Mouse (Mus musculus): ENCODE results near the gene B230118H07Rik. TPM values are rescaled to one million over a fixed set of nuclear protein-coding genes. Genes with fewer than 3 reads are reported as not detected.
"Not testable (repeated sequence)": the region's sequence is repeated elsewhere in the genome, so short reads cannot be mapped to it uniquely, and the experiment has no call there.

Gene B230118H07Rik
- polyA plus RNA-seq, 1 experiment from 2014 or later, result 50.3 TPM

DNA sequence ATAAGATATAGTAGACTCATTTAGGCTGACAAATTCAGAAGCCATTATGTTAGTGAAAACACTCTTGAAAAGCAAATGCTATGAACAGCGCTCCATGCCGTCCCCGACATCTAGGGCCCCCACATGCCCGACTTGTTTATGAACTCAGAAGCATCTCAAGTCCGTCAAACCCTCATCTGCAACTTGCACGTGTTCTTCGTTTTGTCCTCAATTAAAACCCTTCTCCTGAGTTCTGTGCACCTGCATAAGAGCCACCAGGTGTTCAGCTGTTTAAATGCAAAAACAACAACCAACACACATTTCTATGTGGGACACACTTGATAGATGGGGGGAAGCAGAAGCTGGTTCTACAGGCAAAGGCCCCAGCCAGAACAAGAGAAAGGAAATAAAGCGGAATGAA is 97.0 kb downstream of the B230118H07Rik start:
- no peaks in the 10 kb centered on the region for H3K9me3 ChIP-seq (replicated peaks; ENCODE audit: control insufficient read depth, low read length)
- H3K4me2 ChIP-seq (ENCODE audit: low read depth, low read length), result no peak overlapping the region
- H3K27me3 ChIP-seq (ENCODE audit: control insufficient read depth, insufficient read depth, low read length), result no peaks in the 10 kb centered on the region
- no peak for ATAC-seq (ENCODE audit: insufficient read depth, low FRiP score)
- no peak overlapping the region for H3K9ac ChIP-seq (ENCODE audit: low read length)
- no peak overlapping the region for H3K4me3 ChIP-seq (replicated peaks; ENCODE audit: low read length)
- H3K27ac ChIP-seq (ENCODE audit: low read length), result no peak overlapping the region
- H3K4me1 ChIP-seq (ENCODE audit: control insufficient read depth, insufficient read depth, low read length), result no peaks in the 10 kb centered on the region
- no peaks in the 10 kb centered on the region for H3K36me3 ChIP-seq (ENCODE audit: control insufficient read depth, insufficient read depth, low read length)
- 83% methylated on average over 8 of the region's 8 CpGs for WGBS

DNA sequence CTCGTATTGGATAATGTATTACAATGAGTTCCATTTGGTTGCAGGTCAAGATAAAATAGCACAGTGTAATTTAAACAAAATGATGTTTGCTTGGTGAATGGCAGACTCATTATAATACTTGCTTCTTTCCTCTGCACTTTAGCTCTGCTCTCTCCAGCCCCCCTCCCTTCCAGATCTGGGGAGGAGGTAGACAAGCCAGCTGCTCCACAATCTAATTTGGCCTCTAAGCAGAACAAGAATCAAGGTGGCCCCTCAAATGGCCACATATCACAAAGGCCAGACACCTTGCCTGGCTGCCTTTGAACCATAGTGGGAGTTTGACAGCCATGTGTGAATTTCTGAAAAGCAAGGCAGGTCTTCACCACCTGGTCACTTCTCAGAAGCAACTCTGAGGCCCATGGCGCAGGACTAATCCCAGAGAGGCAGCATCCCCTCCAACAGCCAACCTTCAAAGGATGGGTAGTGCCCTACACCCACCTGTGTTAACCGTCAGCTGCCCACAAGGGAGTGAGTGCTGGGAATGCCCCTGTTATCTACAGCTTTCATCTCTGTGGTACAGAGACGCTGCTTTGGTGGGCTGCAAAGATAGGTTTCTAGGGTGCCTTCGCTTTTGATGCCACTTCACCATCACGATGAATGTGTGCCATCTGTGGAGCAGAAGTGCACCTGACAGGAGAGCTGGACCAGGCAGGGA is 98.2 kb downstream of the B230118H07Rik start:
- Histone ChIP-seq H3K36me3 (ENCODE audit: control insufficient read depth, insufficient read depth, low read length) (no peaks in the 10 kb centered on the region), H3K4me2 (ENCODE audit: low read depth, low read length) (no peak overlapping the region), H3K4me3 (replicated peaks; ENCODE audit: low read length) (no peak overlapping the region), H3K4me1 (ENCODE audit: control insufficient read depth, insufficient read depth, low read length) (no peaks in the 10 kb centered on the region), H3K9ac (ENCODE audit: low read length) (no peak overlapping the region), H3K27ac (ENCODE audit: low read length) (no peak overlapping the region), H3K9me3 (replicated peaks; ENCODE audit: control insufficient read depth, low read length) (no peaks in the 10 kb centered on the region), H3K27me3 (ENCODE audit: control insufficient read depth, insufficient read depth, low read length) (no peaks in the 10 kb centered on the region)
- 68% methylated on average over 6 of the region's 6 CpGs for WGBS
- ATAC-seq (ENCODE audit: insufficient read depth, low FRiP score), result no peak

GRCm38 (mm10) chr2:101550176-101550575 is 99.2 kb downstream of the B230118H07Rik start:
- Histone ChIP-seq H3K9me3 (replicated peaks; ENCODE audit: control insufficient read depth, low read length) (no peaks in the 10 kb centered on the region), H3K27me3 (ENCODE audit: control insufficient read depth, insufficient read depth, low read length) (no peaks in the 10 kb centered on the region), H3K9ac (ENCODE audit: low read length) (no peak overlapping the region), H3K4me1 (ENCODE audit: control insufficient read depth, insufficient read depth, low read length) (no peaks in the 10 kb centered on the region), H3K36me3 (ENCODE audit: control insufficient read depth, insufficient read depth, low read length) (no peaks in the 10 kb centered on the region), H3K27ac (ENCODE audit: low read length) (no peak overlapping the region), H3K4me2 (ENCODE audit: low read depth, low read length) (no peak overlapping the region), H3K4me3 (replicated peaks; ENCODE audit: low read length) (no peak overlapping the region)
- ATAC-seq (ENCODE audit: insufficient read depth, low FRiP score), result no peak
- 51% methylated on average over 2 of the region's 2 CpGs for WGBS

DNA sequence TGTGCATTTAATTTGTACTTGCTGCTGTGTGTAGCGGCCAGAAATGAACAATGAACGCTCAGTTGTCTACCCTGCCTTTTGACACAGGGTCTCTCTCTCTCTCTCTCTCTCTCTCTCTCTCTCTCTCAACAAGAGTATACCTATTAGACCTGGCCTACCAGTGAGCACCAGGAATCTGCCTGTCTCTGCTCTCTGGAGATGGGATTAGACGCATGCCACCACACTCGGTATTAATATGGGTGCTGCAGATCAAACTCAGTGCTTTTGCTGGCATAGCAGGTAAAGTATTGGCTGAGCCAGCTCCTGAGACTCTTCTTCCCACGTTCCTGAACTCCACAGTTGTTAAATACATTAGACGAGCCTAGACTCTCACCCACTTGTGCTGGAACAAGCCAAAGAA is 100.5 kb downstream of the B230118H07Rik start:
- H3K4me1 ChIP-seq (ENCODE audit: control insufficient read depth, insufficient read depth, low read length), result no peaks in the 10 kb centered on the region
- H3K4me3 ChIP-seq (replicated peaks; ENCODE audit: low read length), result no peak overlapping the region
- no peaks in the 10 kb centered on the region for H3K27me3 ChIP-seq (ENCODE audit: control insufficient read depth, insufficient read depth, low read length)
- H3K36me3 ChIP-seq (ENCODE audit: control insufficient read depth, insufficient read depth, low read length), result no peaks in the 10 kb centered on the region
- no peak overlapping the region for H3K27ac ChIP-seq (ENCODE audit: low read length)
- no peak for ATAC-seq (ENCODE audit: insufficient read depth, low FRiP score)
- H3K9me3 ChIP-seq (replicated peaks; ENCODE audit: control insufficient read depth, low read length), result no peaks in the 10 kb centered on the region
- H3K9ac ChIP-seq (ENCODE audit: low read length), result no peak overlapping the region
- WGBS, result 82% methylated on average over 6 of the region's 6 CpGs
- H3K4me2 ChIP-seq (ENCODE audit: low read depth, low read length), result no peak overlapping the region

DNA sequence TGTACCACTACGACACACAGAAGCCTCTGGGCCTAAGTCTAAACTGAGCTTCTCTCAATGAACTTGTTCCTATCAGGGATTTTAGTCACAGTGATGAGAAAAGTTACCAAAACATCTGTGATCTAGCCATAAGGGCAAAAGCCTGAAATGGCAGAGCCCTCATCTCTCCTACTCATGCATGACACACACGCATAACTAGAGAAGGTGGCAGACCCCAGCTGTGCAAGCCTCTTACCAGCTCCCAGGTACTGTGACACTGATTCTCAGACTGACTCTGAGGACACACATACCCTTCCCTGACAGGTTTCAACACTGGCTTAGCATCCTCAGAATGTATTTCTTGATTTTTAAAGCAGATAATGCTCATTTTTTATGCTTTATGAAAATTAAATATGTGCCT is 103.7 kb downstream of the B230118H07Rik start:
- Histone ChIP-seq H3K9ac (ENCODE audit: low read length) (no peak overlapping the region), H3K9me3 (replicated peaks; ENCODE audit: control insufficient read depth, low read length) (no peaks in the 10 kb centered on the region), H3K27me3 (ENCODE audit: control insufficient read depth, insufficient read depth, low read length) (no peaks in the 10 kb centered on the region), H3K4me2 (ENCODE audit: low read depth, low read length) (no peak overlapping the region), H3K36me3 (ENCODE audit: control insufficient read depth, insufficient read depth, low read length) (no peaks in the 10 kb centered on the region), H3K4me3 (replicated peaks; ENCODE audit: low read length) (no peak overlapping the region), H3K27ac (ENCODE audit: low read length) (no peak overlapping the region), H3K4me1 (ENCODE audit: control insufficient read depth, insufficient read depth, low read length) (no peaks in the 10 kb centered on the region)
- ATAC-seq (ENCODE audit: insufficient read depth, low FRiP score), result no peak
- WGBS, result 93% methylated on average over 2 of the region's 2 CpGs

- H3K36me3 ChIP-seq (ENCODE audit: control insufficient read depth, insufficient read depth, low read length), result no peaks in the 10 kb centered on the region
- no peak overlapping the region for H3K4me2 ChIP-seq (ENCODE audit: low read depth, low read length)
- no peaks in the 10 kb centered on the region for H3K27me3 ChIP-seq (ENCODE audit: control insufficient read depth, insufficient read depth, low read length)
- no peaks in the 10 kb centered on the region for H3K9me3 ChIP-seq (replicated peaks; ENCODE audit: control insufficient read depth, low read length)
- WGBS, result 47% methylated on average over 8 of the region's 8 CpGs
- H3K4me1 ChIP-seq (ENCODE audit: control insufficient read depth, insufficient read depth, low read length), result no peaks in the 10 kb centered on the region
- no peak overlapping the region for H3K27ac ChIP-seq (ENCODE audit: low read length)
- ATAC-seq (ENCODE audit: insufficient read depth, low FRiP score), result no peak
- no peak overlapping the region for H3K9ac ChIP-seq (ENCODE audit: low read length)
- no peak overlapping the region for H3K4me3 ChIP-seq (replicated peaks; ENCODE audit: low read length)
Observed at GRCm38 (mm10) chr2:101543704-101544417, 105.5 kb downstream of the B230118H07Rik start.

GRCm38 (mm10) chr2:101536887-101537286 is 112.4 kb downstream of the B230118H07Rik start:
- H3K27ac ChIP-seq (ENCODE audit: low read length); H3K9ac ChIP-seq (ENCODE audit: low read length); H3K27me3 ChIP-seq (ENCODE audit: control insufficient read depth, insufficient read depth, low read length); ATAC-seq (ENCODE audit: insufficient read depth, low FRiP score); H3K4me1 ChIP-seq (ENCODE audit: control insufficient read depth, insufficient read depth, low read length); H3K4me2 ChIP-seq (ENCODE audit: low read depth, low read length); H3K36me3 ChIP-seq (ENCODE audit: control insufficient read depth, insufficient read depth, low read length); H3K4me3 ChIP-seq (replicated peaks; ENCODE audit: low read length); H3K9me3 ChIP-seq (replicated peaks; ENCODE audit: control insufficient read depth, low read length): not testable (repeated sequence)
- WGBS, result 82% methylated on average over 6 of the region's 6 CpGs

DNA sequence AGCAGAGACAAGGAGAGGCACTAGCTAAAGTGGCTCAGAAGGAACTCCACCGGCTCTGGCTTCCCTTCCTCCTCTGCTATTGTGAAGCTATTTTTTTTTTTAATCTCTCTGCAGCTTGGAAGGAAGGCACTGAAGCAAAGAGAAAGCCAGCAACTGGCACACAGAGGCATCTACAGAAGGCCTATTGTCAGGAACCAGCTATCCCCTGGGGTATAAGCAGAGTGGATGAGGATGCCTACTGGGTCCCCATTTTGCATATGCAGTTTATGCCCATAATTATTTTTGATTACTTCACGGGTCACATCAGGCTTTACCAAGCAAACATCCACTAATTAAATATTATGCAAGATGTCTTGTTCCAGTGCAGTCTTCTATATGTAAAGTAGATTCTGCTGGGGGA is 115.6 kb downstream of the B230118H07Rik start:
- Histone ChIP-seq H3K4me1 (ENCODE audit: control insufficient read depth, insufficient read depth, low read length) (no peaks in the 10 kb centered on the region), H3K9ac (ENCODE audit: low read length) (no peak overlapping the region), H3K36me3 (ENCODE audit: control insufficient read depth, insufficient read depth, low read length) (no peaks in the 10 kb centered on the region), H3K27me3 (ENCODE audit: control insufficient read depth, insufficient read depth, low read length) (no peaks in the 10 kb centered on the region), H3K4me2 (ENCODE audit: low read depth, low read length) (no peak overlapping the region), H3K27ac (ENCODE audit: low read length) (no peak overlapping the region), H3K4me3 (replicated peaks; ENCODE audit: low read length) (no peak overlapping the region), H3K9me3 (replicated peaks; ENCODE audit: control insufficient read depth, low read length) (no peaks in the 10 kb centered on the region)
- WGBS, result 48% methylated on average over 2 of the region's 2 CpGs
- no peak for ATAC-seq (ENCODE audit: insufficient read depth, low FRiP score)

- no peak overlapping the region for H3K4me2 ChIP-seq (ENCODE audit: low read depth, low read length)
- WGBS, result 71% methylated on average over 6 of the region's 6 CpGs
- H3K27me3 ChIP-seq (ENCODE audit: control insufficient read depth, insufficient read depth, low read length), result no peaks in the 10 kb centered on the region
- H3K27ac ChIP-seq (ENCODE audit: low read length), result no peak overlapping the region
- no peak overlapping the region for H3K4me3 ChIP-seq (replicated peaks; ENCODE audit: low read length)
- ATAC-seq (ENCODE audit: insufficient read depth, low FRiP score), result no peak
- no peaks in the 10 kb centered on the region for H3K9me3 ChIP-seq (replicated peaks; ENCODE audit: control insufficient read depth, low read length)
- no peaks in the 10 kb centered on the region for H3K36me3 ChIP-seq (ENCODE audit: control insufficient read depth, insufficient read depth, low read length)
- H3K4me1 ChIP-seq (ENCODE audit: control insufficient read depth, insufficient read depth, low read length), result no peaks in the 10 kb centered on the region
- H3K9ac ChIP-seq (ENCODE audit: low read length), result no peak overlapping the region
Observed at GRCm38 (mm10) chr2:101525503-101526381, 123.6 kb downstream of the B230118H07Rik start.
